Mouse (Mus musculus) bone marrow macrophage, adult 2 months (primary cell): Measurements from ENCODE around the gene Ccdc85c.

ENCODE experiments used
- CTCF ChIP-seq: IDR thresholded peaks from 2 replicates; pipeline ENCODE4 v1.5.1; 2012; ENCODE audit warnings: low read depth, mild to moderate bottlenecking, low read length, moderate library complexity
- POLR2A ChIP-seq: IDR thresholded peaks from 2 replicates; pipeline ENCODE4 v1.6.1; 2012; ENCODE audit warnings: mild to moderate bottlenecking, low read depth, low read length, borderline replicate concordance

GRCm38 (mm10) chr12:108274313-108274595 is 971 bp downstream of the Ccdc85c start:
- TF ChIP-seq CTCF (no peak), POLR2A (no peak)
